In the genomic region with DNA sequence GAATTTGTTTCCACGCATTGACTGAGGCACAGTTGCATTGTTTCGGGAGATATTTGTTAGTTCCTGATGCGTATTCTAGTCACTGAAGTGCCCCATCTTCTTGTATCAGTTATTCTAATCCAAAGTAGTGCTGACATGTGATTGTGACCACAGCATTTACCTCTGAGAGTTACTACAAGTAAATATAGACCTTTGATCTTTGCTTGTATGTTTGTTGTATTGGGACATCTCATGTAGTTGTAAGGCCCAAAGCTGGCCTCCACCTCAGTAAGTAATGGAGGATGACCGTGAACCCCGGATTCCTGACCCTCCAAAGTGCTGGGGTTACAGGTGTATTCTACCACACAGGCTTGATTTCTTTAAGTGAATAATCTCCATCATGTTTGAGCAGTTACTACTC, we compare ENCODE assay signal across 36 mouse cellular contexts. TPM values are rescaled to one million over a fixed set of nuclear protein-coding genes. Genes with fewer than 3 reads are reported as not detected.
"Had no signal": no experiment of that assay in that cellular context is flagged by ENCODE, and none has a peak within 500 bp of the region (broad histone marks: within the 10 kb centered on the region; RNA-seq: fewer than 3 reads in every experiment).

No protein-coding gene starts in this region.

- H3K27ac ChIP-seq: heart, adult 2 months; heart, embryonic 10.5 days; heart, embryonic 13.5 days; heart, embryonic 15.5 days; hindbrain, embryonic 10.5 days; hindbrain, embryonic 12.5 days; hindbrain, embryonic 13.5 days; hindbrain, embryonic 14.5 days; hindbrain, embryonic 15.5 days; hindbrain, postnatal 0 days; intestine, embryonic 15.5 days; kidney, embryonic 15.5 days; kidney, postnatal 0 days; layer of hippocampus, adult 2 months had no signal

- ATAC-seq: hindbrain, embryonic 16.5 days; hindbrain, postnatal 0 days; inflammation-experienced regulatory T-cells, adult 6 months; intestine, embryonic 15.5 days; intestine, embryonic 16.5 days had no signal

- H3K36me3 ChIP-seq: heart, embryonic 10.5 days; heart, embryonic 12.5 days; heart, embryonic 13.5 days; heart, embryonic 15.5 days; hindbrain, embryonic 10.5 days; hindbrain, embryonic 12.5 days; hindbrain, embryonic 13.5 days; hindbrain, embryonic 15.5 days; intestine, embryonic 15.5 days; kidney, embryonic 15.5 days had no signal

- H3K27me3 ChIP-seq: heart, embryonic 12.5 days; heart, embryonic 13.5 days; heart, embryonic 15.5 days; hindbrain, embryonic 12.5 days; hindbrain, embryonic 13.5 days; hindbrain, embryonic 15.5 days; intestine, embryonic 15.5 days; kidney, embryonic 15.5 days had no signal

- H3K9me3 ChIP-seq: heart, embryonic 10.5 days; heart, embryonic 15.5 days; hindbrain, embryonic 13.5 days; hindbrain, embryonic 15.5 days; intestine, embryonic 15.5 days had no signal

- DNase-seq: heart, adult 2 months; heart, postnatal 10 days; heart, postnatal 14 days; heart, postnatal 36 days; heart, postnatal 4 days; kidney, adult 11 months; kidney, adult 18-20 months; kidney, adult 2 months; kidney, adult 8-10 months; kidney, adult 9 months; kidney, postnatal 10 days; kidney, postnatal 14 days; kidney, postnatal 25 days; kidney, postnatal 36 days; kidney, postnatal 4 days; layer of hippocampus, adult 9-11 months; layer of hippocampus, postnatal 36 days had no signal

- H3K9ac ChIP-seq: heart, embryonic 12.5 days; heart, embryonic 13.5 days; heart, embryonic 15.5 days; hindbrain, embryonic 12.5 days; hindbrain, embryonic 13.5 days; hindbrain, embryonic 14.5 days; hindbrain, embryonic 15.5 days; intestine, embryonic 15.5 days; kidney, embryonic 15.5 days had no signal

- H3K4me3 ChIP-seq: heart, adult 2 months; heart, embryonic 10.5 days; heart, embryonic 12.5 days; heart, embryonic 13.5 days; heart, embryonic 15.5 days; hindbrain, embryonic 10.5 days; hindbrain, embryonic 12.5 days; hindbrain, embryonic 13.5 days; hindbrain, embryonic 15.5 days; intestine, embryonic 15.5 days; kidney, embryonic 15.5 days; layer of hippocampus, adult 2 months had no signal

- H3K4me1 ChIP-seq: intestine, embryonic 15.5 days had no signal

- H3K4me2 ChIP-seq: heart, embryonic 11.5 days; heart, embryonic 12.5 days; heart, embryonic 13.5 days; heart, embryonic 15.5 days; hindbrain, embryonic 12.5 days; hindbrain, embryonic 13.5 days; hindbrain, embryonic 14.5 days; hindbrain, embryonic 15.5 days; intestine, embryonic 15.5 days; kidney, embryonic 15.5 days had no signal

RNA-seq across cellular contexts. Expression of gene Tlr5, which starts 38.4 kb away (rescaled TPM):
- total RNA-seq: hematopoietic stem cell, adult 5-6 weeks had no signal
- polyA plus RNA-seq: inflammation-experienced regulatory T-cells, adult 6 months had no signal
